Mouse (Mus musculus) heart, postnatal 0 days (tissue): ENCODE measurements at regions not wholly inside any gene's neighbourhood (a gene's known extent, or its start where the extent isn't known, plus 50 kb on each side); places are given as distances from the start of the nearest gene placed in this dataset.

Experiments used
- CTCF ChIP-seq: IDR thresholded peaks from 2 replicates; pipeline ENCODE4 v1.5.1; 2016; ENCODE audit warnings: antibody characterized with exemption, control low read depth, low read depth
- EP300 ChIP-seq: IDR thresholded peaks from 2 replicates; pipeline ENCODE4 v1.6.1; 2016; ENCODE audit warnings: antibody characterized with exemption, low read depth

DNA sequence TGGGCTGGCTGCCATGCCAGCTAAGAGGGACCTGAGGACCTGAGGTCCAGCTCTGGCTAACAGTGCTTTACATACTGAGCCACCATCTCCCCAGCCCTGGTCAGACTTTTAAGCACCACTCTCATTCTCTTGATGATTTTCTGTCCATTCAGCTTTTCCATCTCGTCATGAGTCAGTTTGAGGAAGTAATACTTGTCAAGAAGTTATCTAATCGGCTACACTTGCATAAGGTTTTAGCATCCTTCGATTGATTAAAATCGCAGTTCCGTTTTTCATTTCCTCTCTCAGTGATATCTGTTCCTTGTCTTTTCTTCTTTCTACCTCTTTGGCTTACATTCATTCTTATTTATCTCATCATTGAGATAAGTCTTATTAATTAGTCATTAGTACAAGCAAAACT lies 207.4 kb upstream of the Hs6st1 start:
- TF ChIP-seq CTCF (no peak), EP300 (no peak)
